Mouse (Mus musculus): ENCODE data around the gene B3gnt7. TPM values are rescaled to one million over a fixed set of nuclear protein-coding genes. Genes with fewer than 3 reads are reported as not detected.

B3gnt7 gene
- polyA plus RNA-seq, 1 experiment from 2014 or later: 3.4 TPM

GRCm38 (mm10) chr1:86306686-86307085, 4.1 kb downstream of the B3gnt7 start:
- H3K4me1 ChIP-seq (replicated peaks): peaks cover 61% of the 10 kb centered on the region
- peaks cover 13% of the 10 kb centered on the region; the same call in 1 of the 2 replicates for H3K36me3 ChIP-seq
- no peak overlapping the region for H3K4me3 ChIP-seq
- WGBS: 83% methylated on average over 3 of the region's 3 CpGs
- H3K9me3 ChIP-seq: peaks cover 4% of the 10 kb centered on the region; the same call in 1 of the 2 replicates
- no peak for DNase-seq (ENCODE audit: low spot score)
- H3K27me3 ChIP-seq (ENCODE audit: insufficient read depth, poor library complexity, severe bottlenecking): peaks cover 74% of the 10 kb centered on the region
- no peak overlapping the region for H3K27ac ChIP-seq

- peaks cover 4% of the 10 kb centered on the region; the same call in 1 of the 2 replicates for H3K9me3 ChIP-seq
- H3K27me3 ChIP-seq (ENCODE audit: insufficient read depth, poor library complexity, severe bottlenecking): peaks cover 68% of the 10 kb centered on the region
- peaks cover 58% of the 10 kb centered on the region for H3K4me1 ChIP-seq (replicated peaks)
- WGBS: 91% methylated on average over 7 of the region's 7 CpGs
- peaks cover 13% of the 10 kb centered on the region; the same call in 1 of the 2 replicates for H3K36me3 ChIP-seq
- DNase-seq (ENCODE audit: low spot score): no peak
- H3K4me3 ChIP-seq: no peak overlapping the region
- no peak overlapping the region for H3K27ac ChIP-seq
These were observed 4.6 kb downstream of the B3gnt7 start for GRCm38 (mm10) chr1:86307177-86307762.

GRCm38 (mm10) chr1:86307871-86308641, 5.4 kb downstream of the B3gnt7 start:
- Histone ChIP-seq H3K36me3 (peaks cover 13% of the 10 kb centered on the region; the same call in 1 of the 2 replicates), H3K4me1 (replicated peaks) (peaks cover 50% of the 10 kb centered on the region), H3K27me3 (ENCODE audit: insufficient read depth, poor library complexity, severe bottlenecking) (peaks cover 60% of the 10 kb centered on the region), H3K9me3 (peaks cover 4% of the 10 kb centered on the region; the same call in 1 of the 2 replicates), H3K4me3 (no peak overlapping the region), H3K27ac (peak overlapping the region; percentile 62; the same call in 1 of the 2 replicates)
- 21% methylated on average over 4 of the region's 4 CpGs for WGBS
- DNase-seq (ENCODE audit: low spot score): no peak

- Histone ChIP-seq H3K9me3 (peaks cover 4% of the 10 kb centered on the region; the same call in 1 of the 2 replicates), H3K4me3 (no peak overlapping the region), H3K4me1 (replicated peaks) (peaks cover 43% of the 10 kb centered on the region), H3K36me3 (peaks cover 13% of the 10 kb centered on the region; the same call in 1 of the 2 replicates), H3K27ac (no peak overlapping the region), H3K27me3 (ENCODE audit: insufficient read depth, poor library complexity, severe bottlenecking) (peaks cover 47% of the 10 kb centered on the region)
- WGBS: 90% methylated on average over 7 of the region's 7 CpGs
- DNase-seq (ENCODE audit: low spot score): no peak
These were observed 6.7 kb downstream of the B3gnt7 start for GRCm38 (mm10) chr1:86309270-86309833.

- Histone ChIP-seq H3K27me3 (ENCODE audit: insufficient read depth, poor library complexity, severe bottlenecking) (peaks cover 33% of the 10 kb centered on the region), H3K4me3 (peak overlapping the region; percentile 13; the same call in 1 of the 2 replicates), H3K9me3 (no peaks in the 10 kb centered on the region), H3K4me1 (replicated peaks) (peaks cover 43% of the 10 kb centered on the region), H3K36me3 (peaks cover 7% of the 10 kb centered on the region; the same call in 1 of the 2 replicates), H3K27ac (peak overlapping the region; percentile 78)
- peak; percentile 51 for DNase-seq (ENCODE audit: low spot score)
- 11% methylated on average over 15 of the region's 15 CpGs for WGBS
These were observed 8.1 kb downstream of the B3gnt7 start for GRCm38 (mm10) chr1:86310536-86311310.

GRCm38 (mm10) chr1:86311467-86312005, 8.9 kb downstream of the B3gnt7 start:
- Histone ChIP-seq H3K9me3 (no peaks in the 10 kb centered on the region), H3K27ac (peak overlapping the region; percentile 78; the same call in 1 of the 2 replicates)
- WGBS: 21% methylated on average over 10 of the region's 10 CpGs

GRCm38 (mm10) chr1:86312269-86312668, 9.6 kb downstream of the B3gnt7 start:
- no peak overlapping the region for H3K4me3 ChIP-seq
- peaks cover 18% of the 10 kb centered on the region for H3K27me3 ChIP-seq (ENCODE audit: insufficient read depth, poor library complexity, severe bottlenecking)
- DNase-seq (ENCODE audit: low spot score): no peak
- H3K9me3 ChIP-seq: no peaks in the 10 kb centered on the region
- H3K27ac ChIP-seq: no peak overlapping the region
- peaks cover 43% of the 10 kb centered on the region for H3K4me1 ChIP-seq (replicated peaks)
- 75% methylated on average over 3 of the region's 3 CpGs for WGBS
- H3K36me3 ChIP-seq: no peaks in the 10 kb centered on the region

More at GRCm38 (mm10) chr1:86311467-86312005, 8.9 kb downstream of the B3gnt7 start:
- Histone ChIP-seq H3K4me1 (replicated peaks) (peaks cover 43% of the 10 kb centered on the region), H3K36me3 (0 out of 2 replicates have a peak, but pooled peaks cover 2% of the 10 kb centered on the region), H3K27me3 (ENCODE audit: insufficient read depth, poor library complexity, severe bottlenecking) (peaks cover 25% of the 10 kb centered on the region), H3K4me3 (peak overlapping the region; percentile 13; the same call in 1 of the 2 replicates)
- DNase-seq (ENCODE audit: low spot score): no peak

GRCm38 (mm10) chr1:86313096-86313771, 10.6 kb downstream of the B3gnt7 start:
- Histone ChIP-seq H3K4me1 (replicated peaks) (peaks cover 37% of the 10 kb centered on the region), H3K9me3 (no peaks in the 10 kb centered on the region), H3K4me3 (peak overlapping the region; percentile 16; the same call in 1 of the 2 replicates), H3K36me3 (no peaks in the 10 kb centered on the region), H3K27ac (no peak overlapping the region), H3K27me3 (ENCODE audit: insufficient read depth, poor library complexity, severe bottlenecking) (peaks cover 8% of the 10 kb centered on the region; the same call in 1 of the 2 replicates)
- WGBS: 41% methylated on average over 16 of the region's 16 CpGs
- DNase-seq (ENCODE audit: low spot score): peak; percentile 28

GRCm38 (mm10) chr1:86313772-86314125, 11.1 kb downstream of the B3gnt7 start:
- H3K4me3 ChIP-seq: peak overlapping the region; percentile 16; the same call in 1 of the 2 replicates
- DNase-seq (ENCODE audit: low spot score): no peak
- WGBS: 26% methylated on average over 15 of the region's 15 CpGs

GRCm38 (mm10) chr1:86320822-86321413, 18.3 kb downstream of the B3gnt7 start:
- H3K27ac ChIP-seq: no peak overlapping the region
- WGBS: 86% methylated on average over 8 of the region's 8 CpGs
- no peak overlapping the region for H3K4me3 ChIP-seq
- no peaks in the 10 kb centered on the region for H3K36me3 ChIP-seq
- peaks cover 6% of the 10 kb centered on the region; the same call in 1 of the 2 replicates for H3K9me3 ChIP-seq
- no peaks in the 10 kb centered on the region for H3K27me3 ChIP-seq (ENCODE audit: insufficient read depth, poor library complexity, severe bottlenecking)
- DNase-seq (ENCODE audit: low spot score): no peak
- H3K4me1 ChIP-seq (replicated peaks): no peaks in the 10 kb centered on the region

More at GRCm38 (mm10) chr1:86313772-86314125, 11.1 kb downstream of the B3gnt7 start:
- H3K27me3 ChIP-seq (ENCODE audit: insufficient read depth, poor library complexity, severe bottlenecking): 0 out of 2 replicates have a peak, but pooled peaks cover 6% of the 10 kb centered on the region
- H3K36me3 ChIP-seq: no peaks in the 10 kb centered on the region
- no peaks in the 10 kb centered on the region for H3K9me3 ChIP-seq
- no peak overlapping the region for H3K27ac ChIP-seq
- H3K4me1 ChIP-seq (replicated peaks): peaks cover 33% of the 10 kb centered on the region

- Histone ChIP-seq H3K9me3 (no peaks in the 10 kb centered on the region), H3K27ac (no peak overlapping the region), H3K27me3 (ENCODE audit: insufficient read depth, poor library complexity, severe bottlenecking) (no peaks in the 10 kb centered on the region), H3K36me3 (no peaks in the 10 kb centered on the region), H3K4me1 (replicated peaks) (no peaks in the 10 kb centered on the region), H3K4me3 (no peak overlapping the region)
- DNase-seq (ENCODE audit: low spot score): no peak
- 53% methylated on average over 2 of the region's 2 CpGs for WGBS
These were observed 33.7 kb downstream of the B3gnt7 start for GRCm38 (mm10) chr1:86336330-86336729.
